Mouse (Mus musculus): Measurements from ENCODE around the gene Tnpo2. TPM values are rescaled to one million over a fixed set of nuclear protein-coding genes. Genes with fewer than 3 reads are reported as not detected.

Tnpo2 gene
- 16.9 TPM in 2 replicates for total RNA-seq (2017)

GRCm38 (mm10) chr8:85036718-85037365 is at the start of gene Tnpo2:
TSS of gene Tnpo2 (plus strand) at chr8:85036915.
- ATAC-seq (ENCODE audit: extremely low read depth, insufficient number of reproducible peaks, low FRiP score, poor library complexity, severe bottlenecking): peak; percentile 91

GRCm38 (mm10) chr8:84987388-84987787 is 49.3 kb upstream of the Tnpo2 start:
- no peak for ATAC-seq (ENCODE audit: extremely low read depth, insufficient number of reproducible peaks, low FRiP score, poor library complexity, severe bottlenecking)

- ATAC-seq (ENCODE audit: extremely low read depth, insufficient number of reproducible peaks, low FRiP score, poor library complexity, severe bottlenecking): no peak
Observed at GRCm38 (mm10) chr8:84987903-84988302, 48.8 kb upstream of the Tnpo2 start.

- ATAC-seq (ENCODE audit: extremely low read depth, insufficient number of reproducible peaks, low FRiP score, poor library complexity, severe bottlenecking): no peak
Observed at GRCm38 (mm10) chr8:84989311-84989731, 47.4 kb upstream of the Tnpo2 start.

GRCm38 (mm10) chr8:84989810-84990209 is 46.9 kb upstream of the Tnpo2 start:
- ATAC-seq (ENCODE audit: extremely low read depth, insufficient number of reproducible peaks, low FRiP score, poor library complexity, severe bottlenecking): peak; percentile 28

- ATAC-seq (ENCODE audit: extremely low read depth, insufficient number of reproducible peaks, low FRiP score, poor library complexity, severe bottlenecking): peak; percentile 73
Observed at GRCm38 (mm10) chr8:84990349-84990748, 46.4 kb upstream of the Tnpo2 start, which contains the start of gene Hook2. TSS of gene Hook2 (plus strand) at chr8:84990603.

GRCm38 (mm10) chr8:84990836-84991235 is 45.9 kb upstream of the Tnpo2 start:
- no peak for ATAC-seq (ENCODE audit: extremely low read depth, insufficient number of reproducible peaks, low FRiP score, poor library complexity, severe bottlenecking)

- ATAC-seq (ENCODE audit: extremely low read depth, insufficient number of reproducible peaks, low FRiP score, poor library complexity, severe bottlenecking): no peak
Observed at GRCm38 (mm10) chr8:84994375-84994774, 42.3 kb upstream of the Tnpo2 start.

- ATAC-seq (ENCODE audit: extremely low read depth, insufficient number of reproducible peaks, low FRiP score, poor library complexity, severe bottlenecking): no peak
Observed at GRCm38 (mm10) chr8:84995680-84996079, 41.0 kb upstream of the Tnpo2 start.

GRCm38 (mm10) chr8:84996978-84997377 is 39.7 kb upstream of the Tnpo2 start:
- no peak for ATAC-seq (ENCODE audit: extremely low read depth, insufficient number of reproducible peaks, low FRiP score, poor library complexity, severe bottlenecking)

- ATAC-seq (ENCODE audit: extremely low read depth, insufficient number of reproducible peaks, low FRiP score, poor library complexity, severe bottlenecking): peak; percentile 92
Observed at GRCm38 (mm10) chr8:84997649-84998295, 38.9 kb upstream of the Tnpo2 start.

- ATAC-seq (ENCODE audit: extremely low read depth, insufficient number of reproducible peaks, low FRiP score, poor library complexity, severe bottlenecking): no peak
Observed at GRCm38 (mm10) chr8:85007686-85008085, 29.0 kb upstream of the Tnpo2 start.

- ATAC-seq (ENCODE audit: extremely low read depth, insufficient number of reproducible peaks, low FRiP score, poor library complexity, severe bottlenecking): no peak
Observed at GRCm38 (mm10) chr8:85011242-85011641, 25.5 kb upstream of the Tnpo2 start.

GRCm38 (mm10) chr8:85013230-85013840 is 23.4 kb upstream of the Tnpo2 start:
- peak; percentile 75 for ATAC-seq (ENCODE audit: extremely low read depth, insufficient number of reproducible peaks, low FRiP score, poor library complexity, severe bottlenecking)

- no peak for ATAC-seq (ENCODE audit: extremely low read depth, insufficient number of reproducible peaks, low FRiP score, poor library complexity, severe bottlenecking)
Observed at GRCm38 (mm10) chr8:85014431-85014830, 22.3 kb upstream of the Tnpo2 start, which contains the start of gene Best2. TSS of gene Best2 (minus strand) at chr8:85014531.

- no peak for ATAC-seq (ENCODE audit: extremely low read depth, insufficient number of reproducible peaks, low FRiP score, poor library complexity, severe bottlenecking)
Observed at GRCm38 (mm10) chr8:85016724-85017123, 20.0 kb upstream of the Tnpo2 start.

- ATAC-seq (ENCODE audit: extremely low read depth, insufficient number of reproducible peaks, low FRiP score, poor library complexity, severe bottlenecking): no peak
Observed at GRCm38 (mm10) chr8:85017209-85017608, 19.5 kb upstream of the Tnpo2 start.

GRCm38 (mm10) chr8:85021514-85022055 is 15.1 kb upstream of the Tnpo2 start:
- no peak for ATAC-seq (ENCODE audit: extremely low read depth, insufficient number of reproducible peaks, low FRiP score, poor library complexity, severe bottlenecking)

GRCm38 (mm10) chr8:85023846-85024245 is 12.9 kb upstream of the Tnpo2 start:
- no peak for ATAC-seq (ENCODE audit: extremely low read depth, insufficient number of reproducible peaks, low FRiP score, poor library complexity, severe bottlenecking)
